Mouse (Mus musculus) kidney, adult 2 months (tissue): ENCODE results near the gene Usp30.

ENCODE experiments used
- CTCF ChIP-seq: fragments of 200-500 bp; conservative IDR thresholded peaks from 2 replicates; pipeline ENCODE4 v1.5.1; 2011; ENCODE audit warnings: low read depth, mild to moderate bottlenecking, control low read depth, low read length, moderate library complexity, mixed read lengths; ENCODE audit not compliant: insufficient read depth, insufficient read length
- POLR2A ChIP-seq: fragments of 200-500 bp; IDR thresholded peaks from one replicate; pipeline ENCODE4 v1.6.1; 2011; ENCODE audit warnings: low read depth, low read length, control low read depth

- TF ChIP-seq POLR2A (no peak), CTCF (no peak)
These were observed 30.9 kb upstream of the Usp30 start for GRCm38 (mm10) chr5:114034393-114034792.
